Mouse (Mus musculus) mouse embryonic stem cell (cell line): ENCODE measurements around the gene Zswim7.

Experiments used
- in situ Hi-C, 2 experiments: fragments of 300-500 bp; cut with MboI; formaldehyde crosslinking; loops; 1 replicate in 1 of 2; 3 replicates in 1 of 2; pipeline ENCODE4 v1.14.3; 2019 to 2020; ENCODE audit warnings: low sequenced_read_pairs in 2 of 2, low pct_unique_long_range_greater_than_20kb in 1 of 2, mixed read lengths in 1 of 2; ENCODE audit not compliant: unreplicated experiment in 1 of 2

Gene Zswim7

GRCm38 (mm10) chr11:62265642-62266041, 15.5 kb downstream of the Zswim7 start:
- in situ Hi-C loops, result no loop called here

GRCm38 (mm10) chr11:62264018-62264417, 17.2 kb downstream of the Zswim7 start:
- in situ Hi-C loops, result loop anchor here in 1 of 2 experiments (5.0 kb wide), 1 partner anchor 212 kb away; no protein-coding TSS in a partner anchor

GRCm38 (mm10) chr11:62263599-62263998, 17.6 kb downstream of the Zswim7 start:
- in situ Hi-C loops, result loop anchor here in 1 of 2 experiments (5.0 kb wide), 1 partner anchor 211 kb away; no protein-coding TSS in a partner anchor

- in situ Hi-C loops, result no loop called here
Measured at GRCm38 (mm10) chr11:62259214-62259613, 22.0 kb downstream of the Zswim7 start.

- in situ Hi-C loops, result no loop called here
Measured at GRCm38 (mm10) chr11:62253380-62253779, 27.8 kb downstream of the Zswim7 start.

GRCm38 (mm10) chr11:62251047-62251446, 30.1 kb downstream of the Zswim7 start:
- in situ Hi-C loops, result no loop called here

- in situ Hi-C loops, result no loop called here
Measured at GRCm38 (mm10) chr11:62249266-62250037, 31.7 kb downstream of the Zswim7 start.

- in situ Hi-C loops, result no loop called here
Measured at GRCm38 (mm10) chr11:62248401-62249244, 32.6 kb downstream of the Zswim7 start, which contains the start of gene Adora2b. TSS of gene Adora2b (plus strand) at chr11:62248984.

- in situ Hi-C loops, result no loop called here
Measured at GRCm38 (mm10) chr11:62247759-62248400, 33.3 kb downstream of the Zswim7 start.

GRCm38 (mm10) chr11:62244471-62244870, 36.7 kb downstream of the Zswim7 start:
- in situ Hi-C loops, result no loop called here

- in situ Hi-C loops, result no loop called here
Measured at GRCm38 (mm10) chr11:62243871-62244270, 37.3 kb downstream of the Zswim7 start.

GRCm38 (mm10) chr11:62240631-62241261, 40.4 kb downstream of the Zswim7 start:
- in situ Hi-C loops, result no loop called here

- in situ Hi-C loops, result no loop called here
Measured at GRCm38 (mm10) chr11:62224797-62225196, 56.4 kb downstream of the Zswim7 start.

GRCm38 (mm10) chr11:62223962-62224361, 57.2 kb downstream of the Zswim7 start:
- in situ Hi-C loops, result no loop called here

- in situ Hi-C loops, result no loop called here
Measured at GRCm38 (mm10) chr11:62223416-62223815, 57.8 kb downstream of the Zswim7 start.

- in situ Hi-C loops, result no loop called here
Measured at GRCm38 (mm10) chr11:62220756-62221510, 60.2 kb downstream of the Zswim7 start.

- in situ Hi-C loops, result no loop called here
Measured at GRCm38 (mm10) chr11:62217751-62218150, 63.4 kb downstream of the Zswim7 start.
